Mouse (Mus musculus) cerebellum, adult 8-10 months (tissue): ENCODE results near the gene Etv6.
A peak's percentile ranks its signal among the peaks of the same experiment; 100 is the strongest.

Experiments
- DNase-seq: peaks from one replicate; pipeline ENCODE4 v3.0.0; 2022

Gene Etv6

GRCm38 (mm10) chr6:134079112-134079511 is 43.6 kb downstream of the Etv6 start:
- DNase-seq, result peak; percentile 29

- no peak for DNase-seq
These were observed 44.1 kb downstream of the Etv6 start for GRCm38 (mm10) chr6:134079563-134079962.

DNA sequence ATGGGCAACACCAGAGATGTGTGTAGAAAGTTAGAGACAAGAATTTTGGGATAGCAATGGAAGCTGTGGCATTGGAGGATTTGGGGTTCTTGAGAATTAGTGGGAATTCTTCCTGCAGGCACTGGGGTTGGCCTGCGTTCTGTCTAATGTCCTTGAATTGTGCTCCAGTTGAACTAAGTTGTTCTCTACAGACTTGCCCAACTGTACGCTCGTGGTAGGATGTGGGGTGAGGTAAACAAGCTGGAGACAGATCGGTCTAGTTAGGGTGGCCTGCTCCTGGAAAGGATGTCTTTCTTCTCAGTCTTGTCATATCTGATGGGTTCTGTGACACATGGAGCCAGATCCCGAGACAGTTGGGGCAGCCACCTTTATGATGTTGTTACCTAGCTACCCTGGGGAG is 45.4 kb downstream of the Etv6 start:
- no peak for DNase-seq

GRCm38 (mm10) chr6:134082229-134082920 is 46.9 kb downstream of the Etv6 start:
- DNase-seq, result no peak

GRCm38 (mm10) chr6:134083428-134083827 is 47.9 kb downstream of the Etv6 start:
- no peak for DNase-seq

- DNase-seq, result no peak
These were observed 50.9 kb downstream of the Etv6 start for GRCm38 (mm10) chr6:134086351-134086750.

GRCm38 (mm10) chr6:134087709-134088108 is 52.2 kb downstream of the Etv6 start:
- DNase-seq, result no peak

DNA sequence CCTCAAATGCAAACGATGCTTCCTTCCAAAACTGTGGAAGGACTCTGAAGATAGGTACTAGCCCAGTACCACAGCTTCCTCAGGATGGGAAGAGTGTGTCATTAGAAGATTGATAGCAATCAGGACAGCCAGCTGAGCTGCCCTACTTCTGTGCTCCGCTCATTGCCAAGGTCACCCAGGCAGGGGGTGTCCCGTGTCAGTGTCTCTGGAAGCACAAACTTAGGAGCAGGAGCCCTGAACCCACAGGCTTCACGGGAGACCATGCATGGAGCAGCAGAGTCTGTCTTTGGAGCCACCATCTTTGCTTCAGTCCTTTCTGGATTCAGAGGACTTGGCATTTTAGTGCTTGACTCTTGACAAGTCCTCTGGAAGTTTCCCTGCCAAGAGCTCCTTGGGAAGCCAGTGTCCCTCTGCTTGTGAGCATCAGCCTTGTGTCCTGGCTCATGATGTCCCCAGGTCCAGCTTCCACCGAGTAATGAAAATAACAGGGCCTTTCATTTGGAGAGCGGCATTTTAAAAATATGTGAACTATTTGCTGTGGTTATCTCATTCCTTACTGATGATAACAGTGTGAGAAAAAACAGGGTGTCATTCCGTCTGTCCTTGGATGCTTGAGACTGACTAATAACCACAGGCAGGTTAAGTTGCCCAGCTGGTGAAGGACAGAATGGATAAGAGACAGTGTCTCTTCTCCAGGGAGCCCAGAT is 54.3 kb downstream of the Etv6 start:
- DNase-seq, result no peak

DNA sequence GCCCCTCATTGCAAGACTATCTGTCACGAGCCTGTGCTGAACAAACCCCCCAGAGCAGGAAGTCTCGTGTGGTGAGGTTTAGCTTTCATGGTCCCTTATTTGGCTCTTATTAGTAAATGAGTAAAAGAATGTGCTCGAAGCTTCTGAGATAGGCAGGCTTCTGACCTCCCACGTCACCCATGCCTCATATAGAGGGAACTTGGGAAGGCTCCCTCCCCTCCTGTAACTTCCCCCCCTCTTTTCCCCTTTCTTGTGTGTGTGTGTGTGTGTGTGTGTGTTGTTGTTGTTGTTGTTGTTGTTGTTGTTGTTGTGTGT is 54.8 kb downstream of the Etv6 start:
- DNase-seq, result no peak

DNA sequence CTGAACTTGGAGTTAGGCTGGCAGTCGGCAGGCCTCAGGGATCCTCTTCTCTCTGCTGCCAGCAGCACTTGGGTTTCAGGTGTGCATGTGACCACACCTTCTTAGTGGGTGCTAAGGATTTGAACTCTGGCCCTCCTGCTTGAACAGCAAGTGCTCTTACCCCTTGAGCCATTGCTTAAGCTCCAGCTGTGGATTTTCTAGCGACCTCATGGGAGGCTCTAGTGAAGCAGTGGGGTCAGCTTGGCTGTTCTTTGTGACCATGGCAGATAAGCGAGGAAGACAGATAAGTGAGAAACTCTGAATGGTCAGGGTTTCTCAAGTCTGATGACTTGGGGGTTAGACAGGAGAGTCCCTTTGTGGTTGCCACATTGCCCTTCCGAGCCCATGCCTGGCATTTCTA is 55.4 kb downstream of the Etv6 start:
- no peak for DNase-seq

DNA sequence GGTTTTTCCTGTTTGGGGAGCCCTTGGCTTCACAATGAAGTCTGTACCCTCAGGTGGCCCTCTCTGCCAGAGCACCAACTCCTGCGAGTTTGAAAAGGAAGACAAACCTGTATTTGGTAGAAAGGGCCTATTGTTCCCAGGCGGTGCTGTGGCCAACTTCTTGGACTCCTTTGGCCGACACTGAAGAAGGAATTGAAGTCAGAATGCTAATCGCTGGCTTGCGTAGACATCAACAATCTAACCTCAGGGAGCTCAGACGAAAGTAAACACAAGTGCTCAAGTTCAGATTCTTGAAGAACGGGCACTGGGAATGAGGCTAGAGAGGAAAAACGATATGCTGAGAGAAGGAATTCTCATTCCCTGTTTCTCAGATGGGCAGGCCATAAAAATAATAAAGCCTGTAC is 55.9 kb downstream of the Etv6 start:
- no peak for DNase-seq

GRCm38 (mm10) chr6:134094066-134094465 is 58.6 kb downstream of the Etv6 start:
- DNase-seq, result no peak

DNA sequence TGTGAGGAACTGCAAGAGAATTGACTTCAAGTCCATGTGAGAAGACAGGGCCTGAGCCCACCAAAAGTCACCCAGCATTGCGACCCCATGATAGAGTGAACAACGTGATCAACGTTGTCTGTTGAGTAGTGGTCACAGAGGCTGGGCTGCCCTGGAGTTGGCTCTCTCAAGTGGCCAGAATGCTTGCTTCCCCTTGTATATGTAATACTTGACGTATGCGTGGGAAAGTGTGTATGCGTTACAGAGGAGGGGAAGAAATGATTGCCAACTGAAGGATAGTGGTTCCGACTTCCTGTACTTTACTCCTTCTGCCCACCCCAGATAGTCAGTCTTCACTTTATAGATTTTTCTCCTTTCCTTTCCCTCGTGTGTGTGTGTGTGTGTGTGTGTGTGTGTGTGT is 59.1 kb downstream of the Etv6 start:
- no peak for DNase-seq

DNA sequence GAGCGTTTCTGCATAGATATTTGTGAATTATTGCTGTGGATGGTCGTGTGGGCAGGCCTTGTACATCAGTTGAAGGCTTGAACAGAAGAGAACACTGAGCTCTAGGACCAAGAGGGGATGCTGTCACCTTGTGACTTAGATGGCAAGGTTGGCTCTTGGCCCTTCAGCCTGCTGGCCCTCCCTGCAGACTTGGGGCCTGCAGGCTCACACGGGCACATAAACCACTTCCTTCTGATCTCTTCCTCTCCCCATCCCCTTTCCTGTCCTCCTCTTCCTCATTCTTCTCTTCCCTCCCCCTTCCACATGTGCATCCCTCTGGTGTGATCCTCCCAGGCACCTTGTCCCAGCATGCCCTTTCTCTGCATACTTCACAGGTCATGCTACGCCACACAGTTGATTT is 60.1 kb downstream of the Etv6 start:
- no peak for DNase-seq

GRCm38 (mm10) chr6:134099976-134100743 is 64.7 kb downstream of the Etv6 start:
- no peak for DNase-seq

DNA sequence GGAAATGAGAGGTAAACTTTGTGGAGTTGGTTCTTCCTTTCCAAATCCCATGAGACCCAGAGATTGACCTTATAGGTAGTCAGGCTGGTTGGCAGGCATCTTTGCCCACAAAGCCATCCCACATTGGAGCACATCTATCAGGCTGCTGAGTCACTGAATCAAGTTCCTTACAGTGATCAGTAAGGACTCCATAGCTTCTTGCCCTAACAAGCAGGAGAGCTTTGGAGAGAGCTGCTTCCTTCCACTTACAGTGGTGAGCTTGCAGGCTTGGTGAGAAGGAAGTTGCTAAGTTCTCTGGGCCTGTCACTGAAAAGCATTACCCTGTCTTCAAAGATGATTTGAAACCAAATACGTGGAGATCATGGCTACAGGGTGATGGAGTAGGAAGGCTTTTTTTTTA is 66.9 kb downstream of the Etv6 start:
- no peak for DNase-seq

- no peak for DNase-seq
These were observed 68.0 kb downstream of the Etv6 start for GRCm38 (mm10) chr6:134103519-134103918.

GRCm38 (mm10) chr6:134105514-134106201 is 70.2 kb downstream of the Etv6 start:
- DNase-seq, result no peak

- no peak for DNase-seq
These were observed 72.2 kb downstream of the Etv6 start for GRCm38 (mm10) chr6:134107696-134108095.

DNA sequence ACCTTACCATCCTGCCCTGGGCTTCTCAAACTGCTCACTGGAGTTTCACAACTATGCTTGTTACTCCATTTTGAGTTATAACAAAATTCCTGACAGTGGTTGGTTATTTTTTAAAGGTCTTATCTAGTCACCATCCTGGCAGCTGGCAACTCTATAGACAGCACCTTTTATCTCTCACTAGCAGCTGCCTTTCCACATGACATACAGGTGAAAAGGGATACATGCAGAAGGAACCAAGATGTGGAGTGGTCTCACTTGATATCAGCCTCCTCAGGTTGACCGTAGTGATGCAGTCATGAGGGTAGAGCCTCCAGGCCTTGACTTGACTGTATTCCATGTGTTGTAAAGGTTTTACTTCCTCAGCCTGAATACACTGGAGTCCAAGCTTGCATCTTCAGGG is 74.2 kb downstream of the Etv6 start:
- DNase-seq, result no peak

DNA sequence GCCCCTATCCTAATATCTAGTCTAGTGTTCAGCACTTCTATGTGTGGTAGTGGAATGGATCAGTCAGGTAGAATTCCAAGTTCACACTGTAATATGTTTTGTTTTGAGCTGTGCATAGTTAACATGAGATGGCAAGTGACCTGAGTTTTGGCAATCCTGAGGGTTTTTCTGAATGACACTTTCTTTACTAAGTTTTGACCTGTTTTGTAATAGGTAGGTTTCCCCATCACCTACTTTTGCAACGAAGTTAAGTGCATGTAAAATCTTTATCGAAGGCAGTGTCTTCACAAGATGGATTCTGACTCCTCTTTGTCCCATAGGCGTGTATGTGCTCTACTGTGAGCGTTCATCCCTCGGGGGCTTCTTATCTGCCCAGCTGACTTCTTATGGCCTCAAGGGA is 74.7 kb downstream of the Etv6 start:
- no peak for DNase-seq

- DNase-seq, result no peak
These were observed 76.1 kb downstream of the Etv6 start for GRCm38 (mm10) chr6:134111599-134111998.

DNA sequence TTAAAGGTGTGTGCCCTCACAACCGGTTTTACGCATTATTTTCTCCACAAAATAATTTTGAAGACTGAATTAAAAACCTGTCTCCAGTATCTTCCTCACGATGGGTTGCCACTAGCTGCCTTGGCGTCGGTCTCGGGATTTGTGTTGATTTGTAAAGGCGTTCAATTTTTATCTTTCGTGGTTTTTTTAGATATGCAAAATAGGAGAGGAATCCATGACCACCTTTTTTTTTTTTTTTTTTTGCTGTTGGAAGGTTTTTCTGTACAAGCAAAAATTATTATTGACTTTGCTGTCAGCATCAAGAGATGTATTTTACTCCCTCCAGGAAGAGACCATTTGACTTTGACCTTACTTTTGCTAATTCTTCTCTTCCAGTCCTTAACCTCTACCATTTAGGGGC is 77.3 kb downstream of the Etv6 start:
- no peak for DNase-seq

GRCm38 (mm10) chr6:134113168-134113567 is 77.7 kb downstream of the Etv6 start:
- DNase-seq, result no peak
